Mouse (Mus musculus): ENCODE measurements around the gene Tspo2. TPM values are rescaled to one million over a fixed set of nuclear protein-coding genes. Genes with fewer than 3 reads are reported as not detected.
A peak's percentile ranks its signal among the peaks of the same experiment; 100 is the strongest.

Tspo2 gene
- polyA plus RNA-seq, 1 experiment from 2014 or later: 3.5 TPM

GRCm38 (mm10) chr17:48447675-48448074 is 3.6 kb downstream of the Tspo2 start:
- ATAC-seq: no peak
- Histone ChIP-seq H3K9me3 (no peaks in the 10 kb centered on the region), H3K4me1 (replicated peaks) (peaks cover 13% of the 10 kb centered on the region; the same call in 1 of the 2 replicates), H3K4me3 (replicated peaks) (no peak overlapping the region), H3K36me3 (no peaks in the 10 kb centered on the region), H3K27me3 (no peaks in the 10 kb centered on the region), H3K27ac (no peak overlapping the region), H3K4me2 (replicated peaks) (no peak overlapping the region), H3K9ac (replicated peaks) (no peak overlapping the region)
- 81% methylated on average over 8 of the region's 8 CpGs for WGBS

DNA sequence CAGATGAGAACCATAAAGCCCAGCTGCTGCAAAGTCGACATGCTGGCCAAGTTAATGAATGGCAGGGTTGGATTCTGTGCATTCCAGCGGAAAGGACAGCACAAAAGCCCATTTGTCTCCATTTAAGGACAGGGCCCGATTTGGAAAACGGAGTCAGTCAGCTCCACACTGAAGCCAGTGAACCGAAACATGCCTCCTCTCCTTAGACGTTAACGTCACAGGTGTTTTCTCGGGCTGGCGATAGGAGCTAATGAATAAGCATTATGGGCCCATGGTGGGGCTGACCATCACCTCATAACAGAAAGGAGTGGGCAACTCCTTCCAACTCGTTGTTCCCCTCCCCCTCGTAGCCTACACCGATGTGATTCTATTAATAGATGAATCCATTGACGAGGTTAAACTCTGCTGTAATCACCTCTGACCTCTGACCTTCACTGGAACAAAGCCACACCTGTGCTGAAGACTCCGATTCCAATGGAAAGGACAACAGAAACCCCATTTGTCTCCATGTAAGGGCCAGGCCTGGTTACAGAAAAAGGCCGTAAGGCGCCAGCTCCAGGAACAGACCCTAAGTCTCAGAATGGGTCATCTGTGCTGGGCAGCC is 7.7 kb downstream of the Tspo2 start:
- Histone ChIP-seq H3K36me3 (no peaks in the 10 kb centered on the region), H3K27me3 (no peaks in the 10 kb centered on the region)
- 59% methylated on average over 16 of the region's 16 CpGs for WGBS

DNA sequence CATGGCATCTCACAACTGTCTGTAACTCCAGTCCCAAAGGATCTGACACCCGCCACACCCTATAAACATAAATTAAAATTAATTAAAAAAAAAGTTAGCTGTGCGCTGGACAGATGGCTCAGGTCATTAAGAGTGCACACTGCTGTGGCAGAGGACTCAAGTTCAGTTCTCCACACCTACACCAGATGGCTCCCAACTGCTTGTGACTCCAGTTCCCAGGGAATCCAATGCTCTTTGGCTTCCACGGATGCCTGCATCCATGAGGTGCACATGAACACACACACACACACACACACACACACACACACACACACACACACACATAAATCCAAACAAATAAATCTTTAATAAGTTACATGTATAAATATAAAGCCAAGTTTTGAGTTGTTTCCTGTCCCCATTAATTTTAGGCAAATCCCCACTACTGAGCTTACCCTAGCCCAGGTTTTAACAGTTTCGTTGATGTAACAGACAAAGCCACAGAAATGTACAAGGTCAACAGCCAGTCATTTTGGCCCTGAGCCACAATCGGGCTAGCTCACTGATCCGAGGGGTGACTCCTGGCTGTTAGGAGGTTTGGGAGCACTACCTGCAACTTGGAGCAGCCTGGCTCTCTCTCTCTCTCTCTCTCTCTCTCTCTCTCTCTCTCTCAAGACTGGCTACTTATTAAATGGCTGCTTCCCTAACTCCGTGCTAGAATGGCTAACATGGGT is 8.4 kb downstream of the Tspo2 start:
- WGBS: 70% methylated on average over 7 of the region's 7 CpGs
- Histone ChIP-seq H3K9me3 (no peaks in the 10 kb centered on the region), H3K4me1 (replicated peaks) (0 out of 2 replicates have a peak, but pooled peaks cover 1% of the 10 kb centered on the region), H3K27me3 (no peaks in the 10 kb centered on the region), H3K27ac (no peak overlapping the region), H3K36me3 (no peaks in the 10 kb centered on the region), H3K4me3 (replicated peaks) (no peak overlapping the region), H3K9ac (replicated peaks) (no peak overlapping the region), H3K4me2 (replicated peaks) (no peak overlapping the region)
- ATAC-seq: no peak

More for the DNA sequence above, 7.7 kb downstream of the Tspo2 start:
- no peak overlapping the region for H3K27ac ChIP-seq
- H3K9me3 ChIP-seq: no peaks in the 10 kb centered on the region
- no peak overlapping the region for H3K9ac ChIP-seq (replicated peaks)
- H3K4me2 ChIP-seq (replicated peaks): no peak overlapping the region
- no peak overlapping the region for H3K4me3 ChIP-seq (replicated peaks)
- ATAC-seq: no peak
- no peaks in the 10 kb centered on the region for H3K4me1 ChIP-seq (replicated peaks)

GRCm38 (mm10) chr17:48437421-48437911 is 13.9 kb downstream of the Tspo2 start:
- Histone ChIP-seq H3K27ac (peak overlapping the region; percentile 56; the same call in 1 of the 2 replicates), H3K9ac (replicated peaks) (no peak overlapping the region), H3K27me3 (no peaks in the 10 kb centered on the region), H3K36me3 (no peaks in the 10 kb centered on the region), H3K4me1 (replicated peaks) (peaks cover 11% of the 10 kb centered on the region; the same call in 1 of the 2 replicates), H3K4me3 (replicated peaks) (no peak overlapping the region), H3K9me3 (no peaks in the 10 kb centered on the region), H3K4me2 (replicated peaks) (no peak overlapping the region)
- ATAC-seq: peak; percentile 41; the same call in 1 of the 2 replicates
- WGBS: 43% methylated on average over 7 of the region's 7 CpGs

- no peak for ATAC-seq
- H3K27me3 ChIP-seq: no peaks in the 10 kb centered on the region
- no peaks in the 10 kb centered on the region for H3K9me3 ChIP-seq
- H3K9ac ChIP-seq (replicated peaks): no peak overlapping the region
- no peak overlapping the region for H3K4me3 ChIP-seq (replicated peaks)
- 84% methylated on average over 1 of the region's 1 CpGs for WGBS
- H3K36me3 ChIP-seq: no peaks in the 10 kb centered on the region
- peaks cover 12% of the 10 kb centered on the region; the same call in 1 of the 2 replicates for H3K4me1 ChIP-seq (replicated peaks)
- no peak overlapping the region for H3K4me2 ChIP-seq (replicated peaks)
- H3K27ac ChIP-seq: no peak overlapping the region
These were observed 14.8 kb downstream of the Tspo2 start for GRCm38 (mm10) chr17:48436487-48436886.

DNA sequence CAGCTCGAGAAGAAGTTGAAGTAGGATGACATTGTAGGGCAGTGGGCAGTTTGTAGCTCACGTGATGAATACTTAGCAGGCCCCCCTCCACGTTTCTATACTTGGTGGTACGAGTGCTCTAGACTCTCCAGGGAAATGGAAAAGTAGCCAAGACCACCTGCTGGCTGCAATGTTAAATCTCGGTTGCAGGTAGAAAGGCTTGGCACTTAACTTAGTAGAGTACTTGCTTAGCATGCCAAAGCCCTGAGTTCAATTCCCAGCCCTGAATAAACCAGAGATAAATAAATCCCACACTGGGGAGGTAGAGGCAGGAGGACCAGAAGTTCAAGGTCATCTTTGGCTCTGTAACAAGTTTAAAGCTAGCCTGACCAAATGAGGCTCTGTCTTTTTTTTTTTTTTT is 16.8 kb downstream of the Tspo2 start:
- WGBS: 79% methylated on average over 5 of the region's 5 CpGs
- H3K27ac ChIP-seq: no peak overlapping the region

DNA sequence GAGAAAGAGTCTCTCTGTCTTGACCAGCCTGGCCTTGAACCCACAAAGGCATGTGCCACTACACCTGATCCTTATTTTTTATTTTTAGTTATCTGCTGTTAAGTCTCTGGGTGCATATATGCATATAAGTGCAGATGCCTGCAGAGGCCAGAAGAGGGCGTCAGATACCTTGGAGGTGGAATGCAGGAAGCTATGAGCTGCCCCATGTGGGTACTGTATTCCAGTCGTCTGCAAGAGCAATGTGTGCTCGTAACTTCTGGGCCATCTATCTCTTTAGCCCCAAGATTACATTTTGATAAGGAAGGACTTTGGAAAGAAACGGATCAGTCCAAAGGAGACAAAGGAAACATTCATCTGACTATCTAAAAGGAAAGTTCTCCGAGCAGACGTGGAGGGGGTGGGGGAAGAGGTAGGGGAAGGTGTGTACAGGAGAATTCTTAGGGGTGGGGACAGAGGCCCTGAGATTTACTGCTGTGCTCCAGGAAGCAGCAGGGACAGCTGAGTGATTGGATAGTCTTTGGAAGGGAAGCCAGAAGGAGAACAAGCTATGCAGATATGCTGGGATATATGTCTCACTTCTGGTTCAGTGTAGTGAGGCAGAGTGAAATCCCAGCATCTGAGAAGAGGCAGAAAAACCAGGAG is 17.5 kb downstream of the Tspo2 start:
- Histone ChIP-seq H3K36me3 (no peaks in the 10 kb centered on the region), H3K4me1 (replicated peaks) (peaks cover 12% of the 10 kb centered on the region; the same call in 1 of the 2 replicates), H3K9me3 (no peaks in the 10 kb centered on the region), H3K27ac (no peak overlapping the region), H3K4me2 (replicated peaks) (no peak overlapping the region), H3K4me3 (replicated peaks) (no peak overlapping the region), H3K9ac (replicated peaks) (no peak overlapping the region), H3K27me3 (no peaks in the 10 kb centered on the region)
- 78% methylated on average over 6 of the region's 6 CpGs for WGBS
- no peak for ATAC-seq

More for the DNA sequence above, 16.8 kb downstream of the Tspo2 start:
- no peak for ATAC-seq
- Histone ChIP-seq H3K4me3 (replicated peaks) (no peak overlapping the region), H3K36me3 (no peaks in the 10 kb centered on the region), H3K27me3 (no peaks in the 10 kb centered on the region), H3K4me1 (replicated peaks) (peaks cover 12% of the 10 kb centered on the region; the same call in 1 of the 2 replicates), H3K9me3 (no peaks in the 10 kb centered on the region), H3K9ac (replicated peaks) (no peak overlapping the region), H3K4me2 (replicated peaks) (no peak overlapping the region)

DNA sequence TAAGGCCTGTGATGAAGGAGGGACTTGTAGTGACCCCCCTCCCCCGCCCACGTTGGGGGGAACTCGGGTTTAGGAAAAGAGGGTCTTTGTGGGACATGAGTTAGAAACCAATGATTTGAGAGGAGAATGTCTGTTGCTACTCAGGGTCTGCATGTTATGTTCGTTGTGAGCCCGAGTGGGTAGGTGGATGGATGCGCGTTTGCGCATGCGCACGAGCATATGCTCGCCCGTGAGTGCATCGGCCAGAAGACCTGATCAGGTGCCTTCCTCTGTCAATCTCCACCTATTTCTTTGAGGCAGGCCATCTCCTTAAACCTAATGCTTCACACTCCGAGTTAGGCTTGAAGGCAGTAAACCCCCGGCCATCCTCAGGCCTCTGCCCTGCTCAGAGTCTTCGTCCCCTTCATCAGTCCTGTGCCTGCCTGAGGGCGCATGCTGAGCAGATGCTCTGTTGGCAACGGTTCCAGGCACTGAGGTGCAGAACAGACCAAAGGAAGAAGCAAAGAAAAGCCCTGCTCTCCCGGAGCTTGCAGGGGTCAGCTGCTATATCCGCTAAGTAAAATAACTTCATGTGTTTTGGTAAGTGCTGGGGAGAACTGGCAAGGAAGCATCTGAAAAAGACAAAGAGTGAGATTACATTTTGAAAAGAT is 18.2 kb downstream of the Tspo2 start:
- Histone ChIP-seq H3K4me2 (replicated peaks) (no peak overlapping the region), H3K9ac (replicated peaks) (no peak overlapping the region), H3K9me3 (no peaks in the 10 kb centered on the region), H3K4me3 (replicated peaks) (no peak overlapping the region), H3K27me3 (no peaks in the 10 kb centered on the region), H3K27ac (no peak overlapping the region), H3K4me1 (replicated peaks) (peaks cover 12% of the 10 kb centered on the region; the same call in 1 of the 2 replicates), H3K36me3 (no peaks in the 10 kb centered on the region)
- WGBS: 83% methylated on average over 20 of the region's 20 CpGs
- no peak for ATAC-seq

DNA sequence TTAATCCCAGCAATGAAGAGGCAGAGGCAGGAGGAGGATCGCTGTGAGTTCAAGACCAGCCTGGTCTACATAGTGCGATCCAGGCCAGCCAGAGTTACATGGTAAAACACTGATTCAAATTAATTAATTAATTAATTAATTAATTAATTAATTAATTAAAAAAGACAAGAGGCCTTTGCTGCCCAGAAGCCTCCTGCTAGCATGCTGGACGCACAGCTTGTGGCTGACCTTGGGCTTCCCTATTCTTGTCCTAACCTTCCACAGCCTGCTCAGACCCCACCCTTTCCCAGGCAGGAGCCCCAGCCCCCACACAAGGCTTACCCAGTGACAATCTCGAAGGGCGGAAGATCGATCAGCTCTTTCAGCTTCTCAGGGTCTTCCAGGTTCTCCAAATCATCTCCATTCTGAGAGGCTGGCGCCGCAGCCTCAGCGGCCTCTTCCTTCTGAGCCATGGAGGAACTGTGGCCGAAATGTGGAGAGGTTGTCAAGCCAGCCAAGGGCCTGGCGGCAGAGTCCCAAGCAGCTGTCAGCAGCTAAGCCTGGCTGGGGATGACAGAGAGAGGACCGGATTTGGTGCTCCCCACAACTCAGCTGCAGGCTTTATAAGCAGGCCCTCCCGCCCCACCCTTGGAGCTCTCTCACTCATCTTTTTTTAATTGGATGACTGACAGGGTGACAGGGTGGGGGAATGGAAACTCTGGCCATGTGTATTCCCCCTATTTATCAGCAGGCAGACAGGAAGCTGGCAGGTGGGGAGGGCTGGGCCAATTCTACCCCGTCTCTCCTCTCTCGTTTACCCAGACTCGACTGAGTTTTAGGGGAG is 19.0 kb downstream of the Tspo2 start, which contains the start of gene Apobec2:
TSS of gene Apobec2 (minus strand) at position 773 of the 823 bp plus-strand sequence.
- Histone ChIP-seq H3K27ac (no peak within 1 kb of the TSS), H3K4me2 (replicated peaks) (no peak within 1 kb of the TSS), H3K4me1 (replicated peaks) (peaks cover 6% of the 10 kb centered on the region; the same call in 1 of the 2 replicates), H3K4me3 (replicated peaks) (no peak within 1 kb of the TSS), H3K27me3 (no peaks in the 10 kb centered on the region), H3K9me3 (no peaks in the 10 kb centered on the region), H3K36me3 (no peaks in the 10 kb centered on the region), H3K9ac (replicated peaks) (no peak within 1 kb of the TSS)
- 0 out of 2 replicates have a peak, but pooled peaks have one; percentile 24 for ATAC-seq
- WGBS: 73% methylated on average over 16 of the region's 16 CpGs

DNA sequence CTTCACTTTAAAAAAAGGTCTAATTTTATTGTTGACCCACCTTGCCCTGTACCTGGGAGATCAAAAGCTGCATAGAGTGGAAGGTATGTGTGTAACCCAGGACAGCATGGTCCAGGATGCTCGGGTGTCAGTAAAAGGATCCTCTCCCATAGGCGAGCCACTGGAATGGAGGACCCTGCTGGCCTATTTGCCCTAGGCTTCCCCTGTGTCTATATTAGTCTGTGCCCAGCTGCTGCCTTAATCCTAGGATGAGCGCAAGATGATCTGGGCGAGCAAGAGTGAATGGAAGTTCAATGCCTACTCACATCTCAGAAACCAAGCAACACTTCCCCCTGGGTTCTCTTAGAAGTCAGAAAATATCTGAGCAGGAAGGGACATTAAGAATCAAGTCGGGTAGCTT is 20.3 kb downstream of the Tspo2 start:
- H3K9me3 ChIP-seq: no peaks in the 10 kb centered on the region
- H3K9ac ChIP-seq (replicated peaks): no peak overlapping the region
- H3K36me3 ChIP-seq: no peaks in the 10 kb centered on the region
- no peak overlapping the region for H3K4me2 ChIP-seq (replicated peaks)
- H3K27ac ChIP-seq: no peak overlapping the region
- H3K27me3 ChIP-seq: no peaks in the 10 kb centered on the region
- H3K4me1 ChIP-seq (replicated peaks): 0 out of 2 replicates have a peak, but pooled peaks cover 2% of the 10 kb centered on the region
- WGBS: 67% methylated on average over 5 of the region's 5 CpGs
- H3K4me3 ChIP-seq (replicated peaks): no peak overlapping the region
- no peak for ATAC-seq

- Histone ChIP-seq H3K4me1 (replicated peaks) (0 out of 2 replicates have a peak, but pooled peaks cover 5% of the 10 kb centered on the region), H3K9me3 (no peaks in the 10 kb centered on the region), H3K4me2 (replicated peaks) (no peak overlapping the region), H3K27ac (no peak overlapping the region), H3K4me3 (replicated peaks) (no peak overlapping the region), H3K36me3 (no peaks in the 10 kb centered on the region), H3K27me3 (no peaks in the 10 kb centered on the region), H3K9ac (replicated peaks) (no peak overlapping the region)
- no peak for ATAC-seq
- 74% methylated on average over 5 of the region's 5 CpGs for WGBS
These were observed 20.9 kb downstream of the Tspo2 start for GRCm38 (mm10) chr17:48430394-48430793.

Measured in midbrain, embryonic 13.5 days (tissue).